Mouse (Mus musculus): ENCODE data around the gene 4930558K02Rik. TPM values are rescaled to one million over a fixed set of nuclear protein-coding genes. Genes with fewer than 3 reads are reported as not detected.
A peak's percentile ranks its signal among the peaks of the same experiment; 100 is the strongest.

4930558K02Rik gene
- polyA plus RNA-seq, 2 experiments: not detected

GRCm38 (mm10) chr1:161900129-161900528 lies 79.3 kb downstream of the 4930558K02Rik start:
- DNase-seq (ENCODE audit: low spot score): no peak
- no peak for ATAC-seq (ENCODE audit: low FRiP score, low read depth)

DNA sequence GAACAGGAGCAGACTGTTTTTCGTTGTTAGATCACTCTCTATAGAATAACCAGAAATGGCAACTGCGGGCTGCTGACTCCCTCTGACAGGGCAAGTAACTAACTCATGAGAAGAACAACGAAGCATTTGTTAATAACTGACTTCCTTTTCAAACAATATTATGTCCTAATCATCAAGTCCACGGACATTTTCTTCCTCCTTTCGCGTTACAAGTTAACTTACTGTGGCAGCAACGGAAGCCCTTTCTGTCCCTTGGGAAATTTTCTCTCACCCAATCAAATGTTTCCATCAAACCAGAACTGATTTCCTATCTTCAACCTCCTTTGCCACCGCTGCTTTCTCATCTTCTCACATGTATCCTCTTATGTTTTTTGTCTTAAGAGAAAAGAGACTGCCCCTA lies 82.2 kb downstream of the 4930558K02Rik start:
- Histone ChIP-seq H3K4me1 (ENCODE audit: control insufficient read depth, insufficient read depth, low read length) (no peaks in the 10 kb centered on the region), H3K4me3 (replicated peaks; ENCODE audit: low read length) (no peak overlapping the region), H3K36me3 (ENCODE audit: control insufficient read depth, insufficient read depth, low read length) (no peaks in the 10 kb centered on the region), H3K4me2 (replicated peaks; ENCODE audit: low read depth, low read length, severe bottlenecking) (no peak overlapping the region), H3K27ac (replicated peaks; ENCODE audit: low read depth, low read length) (no peak overlapping the region), H3K9me3 (ENCODE audit: control insufficient read depth, low read length) (no peaks in the 10 kb centered on the region), H3K9ac (ENCODE audit: low read depth, low read length, severe bottlenecking) (no peak overlapping the region), H3K27me3 (ENCODE audit: control insufficient read depth, insufficient read depth, low read length) (no peaks in the 10 kb centered on the region)
- no peak for ATAC-seq (ENCODE audit: low FRiP score, low read depth)
- no peak for DNase-seq (ENCODE audit: low spot score)
- 81% methylated on average over 8 of the region's 8 CpGs for WGBS
- no peak for TF ChIP-seq POLR2A (IDR thresholded peaks at IDR 0.05; ENCODE audit: borderline replicate concordance, extremely low read depth, insufficient read depth, insufficient read length)

More at GRCm38 (mm10) chr1:161900129-161900528, 79.3 kb downstream of the 4930558K02Rik start:
- WGBS: 62% methylated on average over 2 of the region's 2 CpGs
- H3K36me3 ChIP-seq (ENCODE audit: control insufficient read depth, insufficient read depth, low read length): no peaks in the 10 kb centered on the region
- no peak for TF ChIP-seq POLR2A (IDR thresholded peaks at IDR 0.05; ENCODE audit: borderline replicate concordance, extremely low read depth, insufficient read depth, insufficient read length)
- H3K27ac ChIP-seq (replicated peaks; ENCODE audit: low read depth, low read length): no peak overlapping the region
- no peak overlapping the region for H3K4me3 ChIP-seq (replicated peaks; ENCODE audit: low read length)
- no peaks in the 10 kb centered on the region for H3K9me3 ChIP-seq (ENCODE audit: control insufficient read depth, low read length)
- no peaks in the 10 kb centered on the region for H3K4me1 ChIP-seq (ENCODE audit: control insufficient read depth, insufficient read depth, low read length)
- no peak overlapping the region for H3K9ac ChIP-seq (ENCODE audit: low read depth, low read length, severe bottlenecking)
- no peak overlapping the region for H3K4me2 ChIP-seq (replicated peaks; ENCODE audit: low read depth, low read length, severe bottlenecking)
- H3K27me3 ChIP-seq (ENCODE audit: control insufficient read depth, insufficient read depth, low read length): no peaks in the 10 kb centered on the region

DNA sequence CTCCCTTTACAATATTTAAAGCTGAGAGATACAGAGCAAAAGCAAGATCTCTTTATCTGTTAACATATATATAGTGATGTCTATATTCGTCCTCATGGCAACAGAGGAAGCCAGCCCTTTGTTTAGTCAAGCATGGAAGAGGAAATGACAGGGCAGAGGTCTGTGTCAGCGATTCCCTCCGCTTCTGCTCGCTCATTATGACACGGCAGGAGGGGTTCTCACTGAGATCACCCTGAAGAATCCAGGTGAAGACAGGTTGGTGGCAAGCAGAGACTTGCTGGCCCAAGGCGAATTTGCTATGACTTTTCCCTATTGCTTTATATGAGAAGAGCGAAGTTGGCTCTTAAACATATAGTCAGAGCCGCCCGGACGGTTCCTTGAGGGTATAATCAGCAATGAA lies 83.3 kb downstream of the 4930558K02Rik start:
- H3K9ac ChIP-seq (ENCODE audit: low read depth, low read length, severe bottlenecking): no peak overlapping the region
- TF ChIP-seq POLR2A (IDR thresholded peaks at IDR 0.05; ENCODE audit: borderline replicate concordance, extremely low read depth, insufficient read depth, insufficient read length): no peak
- H3K9me3 ChIP-seq (ENCODE audit: control insufficient read depth, low read length): no peaks in the 10 kb centered on the region
- H3K27ac ChIP-seq (replicated peaks; ENCODE audit: low read depth, low read length): no peak overlapping the region
- DNase-seq (ENCODE audit: low spot score) (peak; percentile 5), ATAC-seq (ENCODE audit: low FRiP score, low read depth) (no peak)
- no peaks in the 10 kb centered on the region for H3K36me3 ChIP-seq (ENCODE audit: control insufficient read depth, insufficient read depth, low read length)
- 60% methylated on average over 10 of the region's 10 CpGs for WGBS
- H3K4me3 ChIP-seq (replicated peaks; ENCODE audit: low read length): no peak overlapping the region
- no peaks in the 10 kb centered on the region for H3K4me1 ChIP-seq (ENCODE audit: control insufficient read depth, insufficient read depth, low read length)
- H3K4me2 ChIP-seq (replicated peaks; ENCODE audit: low read depth, low read length, severe bottlenecking): no peak overlapping the region
- H3K27me3 ChIP-seq (ENCODE audit: control insufficient read depth, insufficient read depth, low read length): no peaks in the 10 kb centered on the region

DNA sequence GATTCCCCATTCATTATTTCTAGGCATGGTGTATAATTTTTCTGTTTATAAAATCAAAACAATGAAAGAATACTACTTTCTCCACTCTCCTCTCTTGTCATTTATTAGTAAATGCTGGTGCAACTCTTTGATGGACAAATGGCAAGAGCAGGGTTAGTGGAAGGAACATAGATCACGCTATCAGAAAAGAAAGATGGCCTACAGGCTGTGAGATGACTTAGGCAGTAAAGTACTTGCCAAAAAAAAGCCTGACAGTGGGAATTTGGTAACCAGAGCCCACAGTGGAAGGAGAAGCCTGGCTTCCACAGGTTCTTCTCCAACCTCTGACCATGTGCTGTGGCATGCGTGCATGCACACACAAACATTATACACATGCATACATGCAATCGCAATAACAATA lies 84.4 kb downstream of the 4930558K02Rik start:
- ATAC-seq (ENCODE audit: low FRiP score, low read depth) (no peak), DNase-seq (ENCODE audit: low spot score) (no peak)
- H3K4me1 ChIP-seq (ENCODE audit: control insufficient read depth, insufficient read depth, low read length): no peaks in the 10 kb centered on the region
- H3K27me3 ChIP-seq (ENCODE audit: control insufficient read depth, insufficient read depth, low read length): no peaks in the 10 kb centered on the region
- no peak overlapping the region for H3K27ac ChIP-seq (replicated peaks; ENCODE audit: low read depth, low read length)
- no peak overlapping the region for H3K4me2 ChIP-seq (replicated peaks; ENCODE audit: low read depth, low read length, severe bottlenecking)
- no peak for TF ChIP-seq POLR2A (IDR thresholded peaks at IDR 0.05; ENCODE audit: borderline replicate concordance, extremely low read depth, insufficient read depth, insufficient read length)
- no peaks in the 10 kb centered on the region for H3K9me3 ChIP-seq (ENCODE audit: control insufficient read depth, low read length)
- no peak overlapping the region for H3K9ac ChIP-seq (ENCODE audit: low read depth, low read length, severe bottlenecking)
- no peaks in the 10 kb centered on the region for H3K36me3 ChIP-seq (ENCODE audit: control insufficient read depth, insufficient read depth, low read length)
- no peak overlapping the region for H3K4me3 ChIP-seq (replicated peaks; ENCODE audit: low read length)
- 91% methylated on average over 3 of the region's 3 CpGs for WGBS

DNA sequence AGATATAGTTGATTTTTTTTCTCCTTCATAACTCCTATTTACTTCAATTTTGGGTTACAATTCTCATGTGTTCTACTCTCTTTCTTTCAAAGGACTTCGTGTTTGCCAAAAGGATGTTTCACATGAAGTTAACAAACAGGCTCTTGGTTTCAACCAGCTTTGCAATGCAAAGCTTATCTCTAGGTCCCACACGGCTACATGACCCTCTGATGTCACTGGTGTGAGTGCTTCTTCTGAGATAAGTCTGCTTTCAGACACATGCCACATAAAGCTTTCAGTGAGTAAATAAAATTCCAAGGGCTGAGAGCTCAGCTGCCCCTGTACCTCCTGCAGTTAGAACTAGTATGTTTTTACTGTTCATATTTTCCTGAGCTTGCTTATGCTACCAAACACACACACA lies 84.9 kb downstream of the 4930558K02Rik start:
- Histone ChIP-seq H3K4me3 (replicated peaks; ENCODE audit: low read length) (no peak overlapping the region), H3K36me3 (ENCODE audit: control insufficient read depth, insufficient read depth, low read length) (no peaks in the 10 kb centered on the region), H3K9ac (ENCODE audit: low read depth, low read length, severe bottlenecking) (no peak overlapping the region), H3K9me3 (ENCODE audit: control insufficient read depth, low read length) (no peaks in the 10 kb centered on the region), H3K27ac (replicated peaks; ENCODE audit: low read depth, low read length) (no peak overlapping the region), H3K4me1 (ENCODE audit: control insufficient read depth, insufficient read depth, low read length) (no peaks in the 10 kb centered on the region), H3K4me2 (replicated peaks; ENCODE audit: low read depth, low read length, severe bottlenecking) (no peak overlapping the region), H3K27me3 (ENCODE audit: control insufficient read depth, insufficient read depth, low read length) (no peaks in the 10 kb centered on the region)
- WGBS: 70% methylated on average over 2 of the region's 2 CpGs
- no peak for TF ChIP-seq POLR2A (IDR thresholded peaks at IDR 0.05; ENCODE audit: borderline replicate concordance, extremely low read depth, insufficient read depth, insufficient read length)
- no peak for ATAC-seq (ENCODE audit: low FRiP score, low read depth)
- no peak for DNase-seq (ENCODE audit: low spot score)

DNA sequence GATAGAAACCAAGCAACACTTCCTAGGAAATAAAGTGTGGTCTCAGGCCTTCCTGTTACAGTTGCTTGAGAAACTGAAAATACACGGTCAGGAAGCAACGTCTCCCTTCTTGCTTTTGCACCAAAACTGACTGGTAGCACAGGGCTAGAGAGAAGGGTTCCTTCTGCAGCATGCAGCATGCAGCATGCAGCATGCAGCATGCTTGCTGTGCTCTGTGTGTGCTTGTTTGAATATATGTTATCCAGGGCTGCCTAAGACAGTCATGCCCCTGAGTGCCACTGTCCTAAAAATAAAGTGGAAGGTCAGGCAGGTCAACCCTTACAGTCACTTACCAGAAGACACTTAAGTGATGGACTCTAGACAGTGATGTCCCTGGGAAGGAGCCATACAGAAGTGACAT lies 85.3 kb downstream of the 4930558K02Rik start:
- no peaks in the 10 kb centered on the region for H3K27me3 ChIP-seq (ENCODE audit: control insufficient read depth, insufficient read depth, low read length)
- TF ChIP-seq POLR2A (IDR thresholded peaks at IDR 0.05; ENCODE audit: borderline replicate concordance, extremely low read depth, insufficient read depth, insufficient read length): no peak
- H3K36me3 ChIP-seq (ENCODE audit: control insufficient read depth, insufficient read depth, low read length): no peaks in the 10 kb centered on the region
- H3K27ac ChIP-seq (replicated peaks; ENCODE audit: low read depth, low read length): no peak overlapping the region
- H3K4me3 ChIP-seq (replicated peaks; ENCODE audit: low read length): no peak overlapping the region
- H3K4me2 ChIP-seq (replicated peaks; ENCODE audit: low read depth, low read length, severe bottlenecking): no peak overlapping the region
- no peak overlapping the region for H3K9ac ChIP-seq (ENCODE audit: low read depth, low read length, severe bottlenecking)
- DNase-seq (ENCODE audit: low spot score) (no peak), ATAC-seq (ENCODE audit: low FRiP score, low read depth) (no peak)
- no peaks in the 10 kb centered on the region for H3K4me1 ChIP-seq (ENCODE audit: control insufficient read depth, insufficient read depth, low read length)
- no peaks in the 10 kb centered on the region for H3K9me3 ChIP-seq (ENCODE audit: control insufficient read depth, low read length)
- WGBS: 78% methylated on average over 2 of the region's 2 CpGs

Other genes with a start within 250 kb of the 4930558K02Rik start
- 0.03 TPM in 2 replicates for gene Fasl, start 191.1 kb downstream of the 4930558K02Rik start, polyA plus RNA-seq (2012; rRNA removed)
- gene Fasl, start 191.1 kb downstream of the 4930558K02Rik start, polyA plus RNA-seq (2014; fragmentation: Nextera tagmentation; extraction: Ambion mirVana): not detected in 2 replicates
- gene Suco, start 103.0 kb downstream of the 4930558K02Rik start, polyA plus RNA-seq (2012; rRNA removed): 22.3 and 32.5 TPM in 2 replicates
- gene Suco, start 103.0 kb downstream of the 4930558K02Rik start, polyA plus RNA-seq (2014; fragmentation: Nextera tagmentation; extraction: Ambion mirVana): 24.5 and 25.2 TPM in 2 replicates
- gene Pigc, start 10.4 kb downstream of the 4930558K02Rik start, polyA plus RNA-seq (2012; rRNA removed): 36.9 and 45.4 TPM in 2 replicates
- gene Pigc, start 10.4 kb downstream of the 4930558K02Rik start, polyA plus RNA-seq (2014; fragmentation: Nextera tagmentation; extraction: Ambion mirVana): 51.3 and 52.8 TPM in 2 replicates